Mouse (Mus musculus) stomach, postnatal 0 days (tissue): ENCODE measurements around the gene Smad5. TPM values are rescaled to one million over a fixed set of nuclear protein-coding genes. Genes with fewer than 3 reads are reported as not detected.

Experiments used
- ATAC-seq: fragments of 200-750 bp; cut with Nextera tagmentation; 2 replicates; pipeline ENCODE4 v1.8.0; 2017; ENCODE audit not compliant: low FRiP score, low TSS enrichment
- DNase-seq: peaks from one replicate; pipeline ENCODE4 v3.0.0-alpha.2; 2016; ENCODE audit warnings: low spot score
- H3K27ac ChIP-seq: fragments of 300-500 bp; sonication (generic); replicated peaks from 2 replicates; pipeline ENCODE4 v1.5.1; 2014; ENCODE audit warnings: mild to moderate bottlenecking, control low read depth
- H3K27me3 ChIP-seq: fragments of 300-500 bp; sonication (generic); 2 replicates; pipeline ENCODE4 v1.6.1; 2014; ENCODE audit warnings: low read length; ENCODE audit not compliant: control insufficient read depth, insufficient read depth
- H3K36me3 ChIP-seq: fragments of 300-500 bp; sonication (generic); 2 replicates; pipeline ENCODE4 v1.6.1; 2014; ENCODE audit warnings: low read length, mixed read lengths; ENCODE audit not compliant: control insufficient read depth, insufficient read depth
- H3K4me1 ChIP-seq: fragments of 300-500 bp; sonication (generic); replicated peaks from 2 replicates; pipeline ENCODE4 v1.6.1; 2014; ENCODE audit warnings: antibody characterized with exemption; ENCODE audit not compliant: control insufficient read depth, insufficient read depth
- H3K4me2 ChIP-seq: fragments of 300-500 bp; sonication (generic); replicated peaks from 2 replicates; pipeline ENCODE4 v1.6.1; 2014; ENCODE audit warnings: low read depth, mild to moderate bottlenecking, control low read depth, moderate library complexity
- H3K4me3 ChIP-seq: fragments of 300-500 bp; sonication (generic); 2 replicates; pipeline ENCODE4 v1.5.1; 2014; ENCODE audit warnings: low read depth, low read length, control low read depth
- H3K9ac ChIP-seq: fragments of 300-500 bp; sonication (generic); 2 replicates; pipeline ENCODE4 v1.6.1; 2014; ENCODE audit warnings: mild to moderate bottlenecking, low read length, control low read depth, mixed read lengths
- H3K9me3 ChIP-seq: fragments of 300-500 bp; sonication (generic); 2 replicates; pipeline ENCODE4 v1.6.1; 2016; ENCODE audit warnings: low read length; ENCODE audit not compliant: control insufficient read depth
- CTCF ChIP-seq: IDR thresholded peaks from 2 replicates; pipeline ENCODE4 v1.5.1; 2016; ENCODE audit warnings: antibody characterized with exemption, low read depth, mild to moderate bottlenecking, moderate library complexity
- EP300 ChIP-seq: optimal IDR thresholded peaks from 2 replicates; pipeline ENCODE3; 2016; ENCODE audit warnings: antibody characterized with exemption
- WGBS: fragments of 180-500 bp; shearing (Covaris S2); extraction: QIAGEN DNeasy Blood & Tissue Kit; methylation state at CpG from one replicate; pipeline ENCODE4 v1.1.7; 2014; 5-methylcytosine and 5-hydroxymethylcytosine counted together
- polyA plus RNA-seq: library from polyadenylated mRNA; unstranded; fragments of >200 nt; fragmentation: Nextera tagmentation; extraction: Ambion mirVana; gene quantifications from 2 replicates; pipeline ENCODE4 v1.2.1, GENCODE M21; 2015

The Smad5 gene
- polyA plus RNA-seq, 1 experiment from 2014 or later: 9.4 TPM

- no peak overlapping the region for H3K4me2 ChIP-seq
- TF ChIP-seq EP300 (no peak), CTCF (peak; percentile 92)
- DNase-seq: peak; percentile 89
- no peak overlapping the region for H3K4me3 ChIP-seq
- WGBS: 24% methylated on average over 6 of the region's 6 CpGs
- H3K9ac ChIP-seq: no peak overlapping the region
- H3K9me3 ChIP-seq: no peaks in the 10 kb centered on the region
- no peaks in the 10 kb centered on the region; the same call in 1 of the 2 replicates for H3K27me3 ChIP-seq
- no peaks in the 10 kb centered on the region for H3K4me1 ChIP-seq
- peak; percentile 10; the same call in 1 of the 2 replicates for ATAC-seq
- no peaks in the 10 kb centered on the region for H3K36me3 ChIP-seq
- no peak overlapping the region for H3K27ac ChIP-seq
Observed at GRCm38 (mm10) chr13:56758492-56758891, 55.7 kb downstream of the Smad5 start.

GRCm38 (mm10) chr13:56762446-56763229, 59.8 kb downstream of the Smad5 start:
- ATAC-seq: no peak
- TF ChIP-seq EP300 (no peak), CTCF (no peak)
- no peak for DNase-seq
- Histone ChIP-seq H3K27me3 (no peaks in the 10 kb centered on the region), H3K4me3 (no peak overlapping the region), H3K9me3 (no peaks in the 10 kb centered on the region), H3K9ac (no peak overlapping the region), H3K4me2 (no peak overlapping the region), H3K36me3 (no peaks in the 10 kb centered on the region), H3K27ac (no peak overlapping the region), H3K4me1 (no peaks in the 10 kb centered on the region)
- WGBS: 33% methylated on average over 13 of the region's 13 CpGs

DNA sequence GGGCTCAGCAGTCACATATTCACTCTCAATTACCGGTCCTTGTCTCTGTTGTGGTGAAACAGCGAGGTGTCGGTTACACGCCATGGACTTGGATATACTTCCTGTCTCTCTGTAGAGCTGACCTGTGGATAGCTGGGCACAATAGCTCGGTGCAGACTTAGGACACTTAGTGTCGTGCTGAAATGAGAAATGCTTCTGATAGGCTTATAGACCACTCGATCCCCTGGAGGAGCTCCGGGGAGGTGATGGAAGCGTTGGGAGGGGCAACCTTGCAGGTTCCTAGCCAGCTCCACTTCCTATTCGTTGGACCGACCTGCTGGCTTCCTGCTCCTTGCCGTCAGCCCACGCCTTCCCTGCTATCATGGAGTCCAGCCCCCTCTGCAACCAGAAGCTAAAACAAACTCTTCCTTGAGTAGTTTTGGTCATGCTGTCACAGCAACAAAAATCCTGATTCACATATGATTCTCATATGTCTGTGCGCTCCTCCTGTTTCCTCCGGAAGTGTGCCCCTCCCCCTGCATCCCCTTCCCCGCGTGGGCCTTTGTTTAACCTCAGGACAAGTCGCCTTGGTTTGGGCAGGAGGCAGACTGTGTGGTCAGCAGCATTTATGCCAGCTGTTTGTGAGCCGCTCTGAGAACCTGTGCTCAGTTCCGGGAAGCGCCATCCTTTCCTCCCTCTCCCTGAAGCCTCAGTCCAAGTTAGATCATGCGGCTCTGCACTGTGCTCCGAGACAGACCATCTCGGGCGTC, 62.6 kb downstream of the Smad5 start:
- Histone ChIP-seq H3K27me3 (no peaks in the 10 kb centered on the region), H3K4me1 (no peaks in the 10 kb centered on the region), H3K9ac (no peak overlapping the region), H3K27ac (no peak overlapping the region), H3K4me2 (0 out of 2 replicates have a peak overlapping the region, but pooled peaks have one; percentile 1), H3K36me3 (no peaks in the 10 kb centered on the region), H3K9me3 (no peaks in the 10 kb centered on the region), H3K4me3 (no peak overlapping the region)
- no peak for DNase-seq
- TF ChIP-seq CTCF: no peak
- TF ChIP-seq EP300: no peak
- ATAC-seq: 0 out of 2 replicates have a peak, but pooled peaks have one; percentile 13
- 33% methylated on average over 25 of the region's 25 CpGs for WGBS

GRCm38 (mm10) chr13:56766211-56766610, 63.4 kb downstream of the Smad5 start:
- ATAC-seq (no peak), DNase-seq (no peak)
- H3K4me3 ChIP-seq: no peak overlapping the region
- no peaks in the 10 kb centered on the region for H3K36me3 ChIP-seq
- no peak overlapping the region for H3K9ac ChIP-seq
- no peaks in the 10 kb centered on the region for H3K4me1 ChIP-seq
- H3K9me3 ChIP-seq: no peaks in the 10 kb centered on the region
- WGBS: 43% methylated on average over 5 of the region's 5 CpGs
- no peaks in the 10 kb centered on the region for H3K27me3 ChIP-seq
- no peak overlapping the region for H3K27ac ChIP-seq
- no peak overlapping the region for H3K4me2 ChIP-seq
- no peak for TF ChIP-seq CTCF
- no peak for TF ChIP-seq EP300

DNA sequence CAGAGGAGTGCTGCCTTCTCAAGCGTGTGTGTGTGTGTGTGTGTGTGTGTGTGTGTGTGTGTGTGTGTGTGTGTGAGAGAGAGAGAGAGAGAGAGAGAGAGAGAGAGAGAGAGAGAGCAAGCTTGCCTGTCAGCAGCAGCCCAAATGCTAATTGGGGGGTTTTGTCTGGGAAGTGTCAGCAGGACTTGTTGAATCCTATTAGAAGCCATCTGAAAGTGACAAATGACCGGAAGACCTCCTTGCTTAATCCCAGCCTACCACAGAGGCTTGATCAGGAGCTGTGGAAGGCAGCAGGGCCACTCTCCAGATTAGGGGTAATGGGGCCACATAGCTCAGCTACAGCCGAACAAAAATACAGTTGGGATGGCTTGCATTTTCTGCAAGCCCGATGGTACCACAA, 66.6 kb downstream of the Smad5 start:
- no peak overlapping the region for H3K27ac ChIP-seq
- no peak overlapping the region for H3K4me3 ChIP-seq
- no peaks in the 10 kb centered on the region for H3K27me3 ChIP-seq
- no peak for DNase-seq
- H3K4me2 ChIP-seq: no peak overlapping the region
- ATAC-seq: no peak
- H3K4me1 ChIP-seq: no peaks in the 10 kb centered on the region
- H3K36me3 ChIP-seq: no peaks in the 10 kb centered on the region
- TF ChIP-seq CTCF (no peak), EP300 (no peak)
- WGBS: 56% methylated on average over 4 of the region's 4 CpGs
- no peaks in the 10 kb centered on the region for H3K9me3 ChIP-seq
- H3K9ac ChIP-seq: no peak overlapping the region
